Comparison of ENCODE assay signal across 9 mouse cellular contexts in genomic region chr11:60250971-60251643, GRCm38 (mm10). TPM values are rescaled to one million over a fixed set of nuclear protein-coding genes. Genes with fewer than 3 reads are reported as not detected.
DNase-seq lines count a peak whose midpoint lies in the region; ATAC-seq and TF ChIP-seq lines count a peak whose summit lies in the region.
"Had no signal": no experiment of that assay in that cellular context is flagged by ENCODE, and none has a peak within 500 bp of the region (broad histone marks: within the 10 kb centered on the region; RNA-seq: fewer than 3 reads in every experiment).

No protein-coding gene starts in this region.

- H3K27me3 ChIP-seq in midbrain, embryonic 10.5 days (ENCODE audit: low read depth, poor library complexity, severe bottlenecking): no peaks in the 10 kb centered on the region
- H3K27me3 ChIP-seq in midbrain, embryonic 16.5 days (ENCODE audit: control insufficient read depth, insufficient read depth, low read depth, low read length): no peaks in the 10 kb centered on the region
- H3K27me3 ChIP-seq in intestine, embryonic 16.5 days (replicated peaks; ENCODE audit: control insufficient read depth, insufficient read depth, low read length): no peaks in the 10 kb centered on the region
- H3K27me3 ChIP-seq: neural tube, embryonic 13.5 days had no signal

- 55% methylated on average over 6 of the region's 6 CpGs for WGBS in midbrain, embryonic 10.5 days
- 63% methylated on average over 6 of the region's 6 CpGs for WGBS in midbrain, embryonic 16.5 days
- WGBS in intestine, embryonic 16.5 days: 61% methylated on average over 6 of the region's 6 CpGs
- 57% methylated on average over 6 of the region's 6 CpGs for WGBS in lung, adult 2 months

- TF ChIP-seq CTCF in lung, adult 2 months (IDR thresholded peaks at IDR 0.05; ENCODE audit: insufficient read depth, low read length): peak; percentile 35; the same call in 1 of the 2 replicates

- DNase-seq in midbrain, embryonic 10.5 days (ENCODE audit: low spot score): peak; percentile 33
- peak; percentile 57 for DNase-seq in adipocyte (ENCODE audit: low spot score)
- DNase-seq in embryo, embryonic 11 days: peak; percentile 69
- DNase-seq in lung, adult 2 months: peak; percentile 38
- peak; percentile 41 to 46 for DNase-seq in spleen, postnatal 36 days (ENCODE audit: low spot score in 2 of 2)
- DNase-seq in urinary bladder, adult 18-20 months (ENCODE audit: low spot score in 2 of 2): no peak

- H3K4me3 ChIP-seq in midbrain, embryonic 10.5 days: no peak overlapping the region
- no peak overlapping the region for H3K4me3 ChIP-seq in midbrain, embryonic 16.5 days (ENCODE audit: low read depth, low read length)
- no peak overlapping the region for H3K4me3 ChIP-seq in intestine, embryonic 16.5 days (ENCODE audit: low read length)
- H3K4me3 ChIP-seq in lung, adult 2 months (replicated peaks; ENCODE audit: extremely low read depth, low read depth, low read length): no peak overlapping the region
- H3K4me3 ChIP-seq: neural tube, embryonic 13.5 days had no signal

- peaks cover 5% of the 10 kb centered on the region; the same call in 1 of the 2 replicates for H3K36me3 ChIP-seq in midbrain, embryonic 10.5 days
- H3K36me3 ChIP-seq in midbrain, embryonic 16.5 days (ENCODE audit: control insufficient read depth, insufficient read depth, low read length): no peaks in the 10 kb centered on the region
- H3K36me3 ChIP-seq in intestine, embryonic 16.5 days (ENCODE audit: control insufficient read depth, insufficient read depth, low read length): peaks cover 6% of the 10 kb centered on the region; the same call in 1 of the 2 replicates

- no peak overlapping the region for H3K9ac ChIP-seq in midbrain, embryonic 16.5 days (ENCODE audit: low read depth, low read length)
- H3K9ac ChIP-seq in intestine, embryonic 16.5 days (ENCODE audit: low read depth, low read length): no peak overlapping the region
- H3K9ac ChIP-seq: neural tube, embryonic 13.5 days had no signal

- no peaks in the 10 kb centered on the region for H3K9me3 ChIP-seq in midbrain, embryonic 10.5 days (replicated peaks)
- no peaks in the 10 kb centered on the region; the same call in 1 of the 2 replicates for H3K9me3 ChIP-seq in midbrain, embryonic 16.5 days (replicated peaks; ENCODE audit: control insufficient read depth, low read length, poor library complexity, severe bottlenecking)
- 0 out of 2 replicates have a peak, but pooled peaks cover 2% of the 10 kb centered on the region for H3K9me3 ChIP-seq in intestine, embryonic 16.5 days (ENCODE audit: control insufficient read depth, low read length)
- H3K9me3 ChIP-seq: neural tube, embryonic 13.5 days had no signal

- no peak for TF ChIP-seq POLR2A in lung, adult 2 months (IDR thresholded peaks at IDR 0.05; ENCODE audit: borderline replicate concordance, extremely low read depth, low read depth, low read length)

- peaks cover 19% of the 10 kb centered on the region for H3K4me1 ChIP-seq in midbrain, embryonic 10.5 days
- peaks cover 17% of the 10 kb centered on the region for H3K4me1 ChIP-seq in midbrain, embryonic 16.5 days (ENCODE audit: control insufficient read depth, insufficient read depth, low read length)
- no peaks in the 10 kb centered on the region for H3K4me1 ChIP-seq in intestine, embryonic 16.5 days (ENCODE audit: control insufficient read depth, insufficient read depth, low read length)
- H3K4me1 ChIP-seq in lung, adult 2 months (ENCODE audit: control insufficient read depth, insufficient read depth, low read length): peaks cover 2% of the 10 kb centered on the region; the same call in 1 of the 2 replicates

- no peak for ATAC-seq in midbrain, embryonic 16.5 days
- peak; percentile 33; the same call in 1 of the 2 replicates for ATAC-seq in intestine, embryonic 16.5 days

- no peak overlapping the region for H3K4me2 ChIP-seq in midbrain, embryonic 16.5 days (ENCODE audit: low read length)
- no peak overlapping the region for H3K4me2 ChIP-seq in intestine, embryonic 16.5 days (ENCODE audit: low read depth, low read length)
- H3K4me2 ChIP-seq: neural tube, embryonic 13.5 days had no signal

- H3K27ac ChIP-seq in midbrain, embryonic 10.5 days (replicated peaks): no peak overlapping the region
- H3K27ac ChIP-seq in midbrain, embryonic 16.5 days (ENCODE audit: low read length): no peak overlapping the region
- H3K27ac ChIP-seq in intestine, embryonic 16.5 days (ENCODE audit: low read length): no peak overlapping the region
- H3K27ac ChIP-seq: neural tube, embryonic 13.5 days had no signal

RNA-seq across cellular contexts. Expression of gene Srebf1, which starts 28.7 kb away (rescaled TPM):
- polyA plus RNA-seq in midbrain, embryonic 10.5 days (2016; fragmentation: Nextera tagmentation; extraction: Ambion mirVana): 47.0 and 51.0 TPM in 2 replicates
- 31.9 and 34.1 TPM in 2 replicates for polyA plus RNA-seq in midbrain, embryonic 16.5 days (2015; fragmentation: Nextera tagmentation; extraction: Ambion mirVana)
- 81.0 and 95.2 TPM in 2 replicates for polyA plus RNA-seq in intestine, embryonic 16.5 days (2015; fragmentation: Nextera tagmentation; extraction: Ambion mirVana)
- 206 and 236 TPM in 2 replicates for polyA plus RNA-seq in lung, adult 2 months (2012; rRNA removed)

Comparison
In these comparisons a context has a peak if more than half of its experiments do, and no peak if none do; other contexts are left out.
1. DNase-seq: peak in midbrain, embryonic 10.5 days (single experiment), adipocyte (single experiment), embryo, embryonic 11 days (single experiment), lung, adult 2 months (single experiment) and spleen, postnatal 36 days (2 of 2); none in urinary bladder, adult 18-20 months (0 of 2).